Mouse (Mus musculus) thymus, adult 2 months (tissue): ENCODE measurements around the gene Zfp207. TPM values are rescaled to one million over a fixed set of nuclear protein-coding genes. Genes with fewer than 3 reads are reported as not detected.

Experiments
- DNase-seq: peaks from one replicate; pipeline ENCODE4 v3.0.0; 2021
- H3K27ac ChIP-seq: fragments of 200-500 bp; 2 replicates; pipeline ENCODE4 v1.5.1; 2012; ENCODE audit warnings: low read length, control low read depth; ENCODE audit not compliant: control insufficient read depth, insufficient read depth
- H3K27me3 ChIP-seq: fragments of 200-500 bp; 2 replicates; pipeline ENCODE4 v1.6.1; 2012; ENCODE audit warnings: mild to moderate bottlenecking, low read length, moderate library complexity, mixed read lengths; ENCODE audit not compliant: control insufficient read depth, insufficient read depth
- H3K36me3 ChIP-seq: fragments of 200-500 bp; 2 replicates; pipeline ENCODE4 v1.6.1; 2012; ENCODE audit warnings: mild to moderate bottlenecking, low read length, moderate library complexity; ENCODE audit not compliant: control insufficient read depth, insufficient read depth
- H3K4me1 ChIP-seq: fragments of 200-500 bp; replicated peaks from 2 replicates; pipeline ENCODE4 v1.6.1; 2012; ENCODE audit warnings: low read length; ENCODE audit not compliant: control insufficient read depth, insufficient read depth
- H3K4me3 ChIP-seq: fragments of 200-500 bp; 2 replicates; pipeline ENCODE4 v1.5.1; 2012; ENCODE audit warnings: mild to moderate bottlenecking, low read length, control low read depth, moderate library complexity; ENCODE audit not compliant: control insufficient read depth, insufficient read depth
- CTCF ChIP-seq: fragments of 200-500 bp; IDR thresholded peaks from 2 replicates; pipeline ENCODE4 v1.5.1; 2012; ENCODE audit warnings: mild to moderate bottlenecking, control low read depth, low read length, moderate library complexity, borderline replicate concordance; ENCODE audit not compliant: control insufficient read depth, poor library complexity, insufficient read depth; ENCODE audit errors: extremely low read depth
- POLR2A ChIP-seq: fragments of 200-500 bp; IDR thresholded peaks from 2 replicates; pipeline ENCODE4 v1.6.1; 2012; ENCODE audit warnings: mild to moderate bottlenecking, low read length, control low read depth, moderate library complexity; ENCODE audit not compliant: control insufficient read depth, poor library complexity, insufficient read depth; ENCODE audit errors: extremely low read depth
- WGBS: fragments of 180-500 bp; shearing (Covaris S2); methylation state at CpG from one replicate; pipeline ENCODE4 v1.1.7; 2018; 5-methylcytosine and 5-hydroxymethylcytosine counted together
- polyA plus RNA-seq: library from polyadenylated mRNA; depleted of rRNA; stranded (reverse); fragments of >200 nt; gene quantifications from 2 replicates; pipeline ENCODE4 v1.2.3, GENCODE M21; 2012

Gene Zfp207
- polyA plus RNA-seq, 1 experiment: 267 TPM

- no peaks in the 10 kb centered on the region for H3K4me1 ChIP-seq
- WGBS: 98% methylated on average over 2 of the region's 2 CpGs
- H3K27me3 ChIP-seq: no peaks in the 10 kb centered on the region
- H3K36me3 ChIP-seq: peaks cover 29% of the 10 kb centered on the region
- no peak overlapping the region for H3K4me3 ChIP-seq
- no peak for DNase-seq
- no peak overlapping the region for H3K27ac ChIP-seq
- TF ChIP-seq CTCF: no peak
Observed at GRCm38 (mm10) chr11:80410377-80410776, 27.3 kb downstream of the Zfp207 start.

- no peak for TF ChIP-seq POLR2A
- no peak for TF ChIP-seq CTCF
- Histone ChIP-seq H3K27me3 (no peaks in the 10 kb centered on the region), H3K4me1 (no peaks in the 10 kb centered on the region), H3K36me3 (0 out of 2 replicates have a peak, but pooled peaks cover 4% of the 10 kb centered on the region), H3K4me3 (no peak overlapping the region), H3K27ac (no peak overlapping the region)
- DNase-seq: no peak
- 93% methylated on average over 5 of the region's 5 CpGs for WGBS
Observed at GRCm38 (mm10) chr11:80417085-80417484, 34.0 kb downstream of the Zfp207 start.

DNA sequence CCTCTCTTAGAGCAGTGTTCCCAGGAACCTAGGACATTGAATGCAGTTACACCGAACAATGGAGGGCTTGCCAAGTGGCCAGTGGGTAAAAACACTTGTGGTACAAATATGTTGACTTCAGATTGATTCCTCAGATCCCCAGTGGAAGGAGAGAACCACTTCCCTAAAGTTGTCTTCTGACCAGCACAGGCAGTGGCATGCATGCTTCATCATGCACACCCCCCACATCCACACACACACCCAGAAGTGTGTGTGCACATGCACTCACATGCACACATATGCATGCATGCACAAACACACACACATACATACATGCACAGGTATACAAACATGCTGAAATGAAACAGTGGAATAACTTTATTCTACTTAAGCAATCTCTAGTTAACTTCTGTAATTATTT lies 36.7 kb downstream of the Zfp207 start:
- Histone ChIP-seq H3K27me3 (no peaks in the 10 kb centered on the region), H3K4me1 (no peaks in the 10 kb centered on the region; the same call in 1 of the 2 replicates), H3K27ac (no peak overlapping the region), H3K36me3 (0 out of 2 replicates have a peak, but pooled peaks cover 3% of the 10 kb centered on the region), H3K4me3 (no peak overlapping the region)
- no peak for DNase-seq
- TF ChIP-seq CTCF (no peak), POLR2A (no peak)
- WGBS: 90% methylated on average over 1 of the region's 1 CpGs

GRCm38 (mm10) chr11:80420202-80420984 lies 37.3 kb downstream of the Zfp207 start:
- Histone ChIP-seq H3K36me3 (no peaks in the 10 kb centered on the region), H3K4me1 (no peaks in the 10 kb centered on the region; the same call in 1 of the 2 replicates), H3K27me3 (no peaks in the 10 kb centered on the region), H3K4me3 (no peak overlapping the region), H3K27ac (no peak overlapping the region)
- WGBS: 45% methylated on average over 2 of the region's 2 CpGs
- no peak for DNase-seq
- no peak for TF ChIP-seq POLR2A
- TF ChIP-seq CTCF: no peak

DNA sequence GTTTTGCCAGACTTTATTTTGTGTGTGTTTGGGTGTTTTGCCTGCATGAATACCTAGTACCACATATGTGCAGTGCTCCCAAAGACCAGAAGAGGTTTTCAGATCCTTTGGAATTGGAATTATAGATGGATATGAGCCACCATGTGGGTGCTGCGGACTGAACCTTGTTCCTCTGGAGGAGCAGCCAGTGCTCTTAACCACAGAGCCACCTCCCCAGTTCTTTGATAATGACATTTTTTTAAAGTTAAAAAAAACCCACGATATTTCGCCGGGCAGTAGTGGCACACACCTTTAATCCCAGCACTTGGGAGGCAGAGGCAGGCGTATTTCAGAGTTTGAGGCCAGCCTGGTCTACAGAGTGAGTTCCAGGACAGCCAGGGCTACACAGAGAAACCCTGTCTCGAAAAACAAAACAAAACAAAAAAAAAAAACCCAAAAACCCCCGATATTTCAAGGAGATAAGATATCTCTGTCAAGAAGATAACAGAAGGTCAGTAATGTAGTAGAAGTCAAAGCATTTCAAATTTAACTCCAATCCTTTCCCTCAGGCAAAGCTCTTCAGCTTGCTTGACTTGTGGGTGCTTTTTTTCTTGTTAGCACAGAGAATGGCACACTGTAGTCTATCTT lies 38.5 kb downstream of the Zfp207 start:
- Histone ChIP-seq H3K27me3 (no peaks in the 10 kb centered on the region), H3K4me1 (no peaks in the 10 kb centered on the region; the same call in 1 of the 2 replicates), H3K4me3 (no peak overlapping the region), H3K36me3 (no peaks in the 10 kb centered on the region), H3K27ac (no peak overlapping the region)
- no peak for DNase-seq
- 45% methylated on average over 7 of the region's 7 CpGs for WGBS
- TF ChIP-seq CTCF (no peak), POLR2A (no peak)

DNA sequence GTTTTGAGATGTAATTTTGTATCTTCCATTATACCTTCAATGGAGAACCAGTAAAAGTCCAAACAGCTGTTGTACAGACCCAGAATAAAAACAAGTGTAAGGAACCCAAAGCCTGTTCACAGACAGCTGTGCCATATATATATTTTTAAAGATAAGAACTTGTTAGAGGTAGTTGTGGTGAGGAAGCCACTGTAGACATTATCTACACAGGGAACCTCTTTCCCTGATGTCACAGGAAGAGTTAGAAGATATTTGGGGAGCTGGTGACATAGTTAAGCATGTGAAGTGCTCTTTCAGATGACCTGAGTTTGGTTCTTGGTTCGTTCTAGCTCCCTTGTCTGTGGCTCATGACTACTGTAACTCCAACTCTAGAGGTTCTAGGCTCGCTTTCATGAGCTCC lies 41.6 kb downstream of the Zfp207 start:
- Histone ChIP-seq H3K27me3 (no peaks in the 10 kb centered on the region), H3K4me3 (no peak overlapping the region), H3K27ac (no peak overlapping the region), H3K4me1 (peaks cover 5% of the 10 kb centered on the region), H3K36me3 (no peaks in the 10 kb centered on the region)
- TF ChIP-seq CTCF (no peak), POLR2A (no peak)
- no peak for DNase-seq
- 59% methylated on average over 2 of the region's 2 CpGs for WGBS
